Mouse (Mus musculus) midbrain, postnatal 0 days (tissue): ENCODE measurements around the gene Prdx5. TPM values are rescaled to one million over a fixed set of nuclear protein-coding genes. Genes with fewer than 3 reads are reported as not detected.
A peak's percentile ranks its signal among the peaks of the same experiment; 100 is the strongest.

Experiments used
- ATAC-seq: fragments of 200-750 bp; cut with Nextera tagmentation; 2 replicates; pipeline ENCODE4 v1.8.0; 2017; ENCODE audit warnings: moderate number of reproducible peaks, mild to moderate bottlenecking, moderate TSS enrichment, moderate library complexity; ENCODE audit not compliant: low FRiP score
- DNase-seq: peaks from one replicate; pipeline ENCODE4 v3.0.0-alpha.2; 2015; ENCODE audit warnings: low spot score
- H3K27ac ChIP-seq: fragments of 300-500 bp; sonication (generic); 2 replicates; pipeline ENCODE4 v1.5.1; 2014; ENCODE audit warnings: low read depth, mild to moderate bottlenecking, low read length, mixed read lengths
- H3K27me3 ChIP-seq: fragments of 300-500 bp; sonication (generic); 2 replicates; pipeline ENCODE4 v1.6.1; 2014; ENCODE audit warnings: low read length, control low read depth, mixed read lengths; ENCODE audit not compliant: insufficient read depth
- H3K36me3 ChIP-seq: fragments of 300-500 bp; sonication (generic); 2 replicates; pipeline ENCODE4 v1.6.1; 2014; ENCODE audit warnings: low read length, control low read depth, mixed read lengths; ENCODE audit not compliant: insufficient read depth
- H3K4me1 ChIP-seq: fragments of 300-500 bp; sonication (generic); 2 replicates; pipeline ENCODE4 v1.6.1; 2014; ENCODE audit warnings: mild to moderate bottlenecking, control low read depth, antibody characterized with exemption, low read length, mixed read lengths; ENCODE audit not compliant: insufficient read depth
- H3K4me2 ChIP-seq: fragments of 300-500 bp; sonication (generic); 2 replicates; pipeline ENCODE4 v1.6.1; 2014; ENCODE audit warnings: low read depth, mild to moderate bottlenecking, low read length, mixed read lengths; ENCODE audit not compliant: poor library complexity, severe bottlenecking
- H3K4me3 ChIP-seq: fragments of 300-500 bp; sonication (generic); 2 replicates; pipeline ENCODE4 v1.5.1; 2014; ENCODE audit warnings: low read depth, mild to moderate bottlenecking, low read length, moderate library complexity
- H3K9ac ChIP-seq: fragments of 300-500 bp; sonication (generic); replicated peaks from 2 replicates; pipeline ENCODE4 v1.6.1; 2014; ENCODE audit warnings: mild to moderate bottlenecking, low read length, moderate library complexity, mixed read lengths; ENCODE audit not compliant: poor library complexity, severe bottlenecking
- H3K9me3 ChIP-seq: fragments of 300-500 bp; sonication (generic); 2 replicates; pipeline ENCODE4 v1.6.1; 2016; ENCODE audit warnings: low read length, control low read depth
- CTCF ChIP-seq: IDR thresholded peaks from 2 replicates; pipeline ENCODE4 v1.5.1; 2016; ENCODE audit warnings: antibody characterized with exemption, mild to moderate bottlenecking
- WGBS: fragments of 180-500 bp; shearing (Covaris S2); extraction: QIAGEN DNeasy Blood & Tissue Kit; methylation state at CpG from one replicate; pipeline ENCODE4 v1.1.7; 2014; 5-methylcytosine and 5-hydroxymethylcytosine counted together
- polyA plus RNA-seq: library from polyadenylated mRNA; unstranded; fragments of >200 nt; fragmentation: Nextera tagmentation; extraction: Ambion mirVana; gene quantifications from 2 replicates; pipeline ENCODE4 v1.2.1, GENCODE M21; 2015
- total RNA-seq: library from RNA; depleted of rRNA; stranded (reverse); fragments of >200 nt; gene quantifications from 2 replicates; pipeline ENCODE4 v1.2.3, GENCODE M21; 2014

The Prdx5 gene
- total and polyA plus RNA-seq, 2 experiments from 2014 or later: 223 to 491 TPM

- 0 out of 2 replicates have a peak, but pooled peaks cover under 1% of the 10 kb centered on the region for H3K4me1 ChIP-seq
- no peaks in the 10 kb centered on the region for H3K36me3 ChIP-seq
- no peak overlapping the region for H3K4me2 ChIP-seq
- H3K4me3 ChIP-seq: no peak overlapping the region
- H3K9ac ChIP-seq: no peak overlapping the region
- no peak for ATAC-seq
- 8% methylated on average over 9 of the region's 9 CpGs for WGBS
- no peaks in the 10 kb centered on the region for H3K9me3 ChIP-seq
- peaks cover 73% of the 10 kb centered on the region for H3K27me3 ChIP-seq
- no peak overlapping the region for H3K27ac ChIP-seq
- TF ChIP-seq CTCF: no peak
- no peak for DNase-seq
These were observed 18.2 kb upstream of the Prdx5 start for GRCm38 (mm10) chr19:6928080-6928479.

- Histone ChIP-seq H3K4me1 (0 out of 2 replicates have a peak, but pooled peaks cover 5% of the 10 kb centered on the region), H3K4me2 (peak overlapping the region; percentile 41), H3K9me3 (no peaks in the 10 kb centered on the region), H3K36me3 (no peaks in the 10 kb centered on the region), H3K27ac (no peak overlapping the region), H3K4me3 (peak overlapping the region; percentile 6), H3K27me3 (peaks cover 61% of the 10 kb centered on the region), H3K9ac (no peak overlapping the region)
- 13% methylated on average over 26 of the region's 26 CpGs for WGBS
- no peak for TF ChIP-seq CTCF
- no peak for ATAC-seq
- DNase-seq: no peak
These were observed 16.8 kb upstream of the Prdx5 start for GRCm38 (mm10) chr19:6926559-6927255.

GRCm38 (mm10) chr19:6925611-6926329 is 15.9 kb upstream of the Prdx5 start:
- no peak for TF ChIP-seq CTCF
- Histone ChIP-seq H3K9ac (no peak overlapping the region), H3K4me2 (no peak overlapping the region), H3K9me3 (no peaks in the 10 kb centered on the region), H3K4me1 (peaks cover 6% of the 10 kb centered on the region), H3K4me3 (no peak overlapping the region), H3K27ac (no peak overlapping the region), H3K36me3 (no peaks in the 10 kb centered on the region), H3K27me3 (peaks cover 58% of the 10 kb centered on the region)
- DNase-seq (no peak), ATAC-seq (no peak)
- 12% methylated on average over 39 of the region's 40 CpGs for WGBS

- H3K36me3 ChIP-seq: no peaks in the 10 kb centered on the region
- no peak for TF ChIP-seq CTCF
- peaks cover 58% of the 10 kb centered on the region for H3K27me3 ChIP-seq
- no peak within 1 kb of the TSS for H3K4me2 ChIP-seq
- H3K4me3 ChIP-seq: 0 out of 2 replicates have a peak within 1 kb of the TSS, but pooled peaks have one; percentile 3
- H3K9ac ChIP-seq: no peak within 1 kb of the TSS
- no peak within 1 kb of the TSS for H3K27ac ChIP-seq
- DNase-seq (no peak), ATAC-seq (no peak)
- 7% methylated on average over 9 of the region's 9 CpGs for WGBS
- peaks cover 12% of the 10 kb centered on the region for H3K4me1 ChIP-seq
- H3K9me3 ChIP-seq: no peaks in the 10 kb centered on the region
These were observed 15.3 kb upstream of the Prdx5 start, which contains the start of gene Catsperz for GRCm38 (mm10) chr19:6925307-6925573. TSS of gene Catsperz (minus strand) at chr19:6925380.

- Histone ChIP-seq H3K9ac (no peak overlapping the region), H3K27me3 (peaks cover 55% of the 10 kb centered on the region), H3K4me1 (peaks cover 16% of the 10 kb centered on the region), H3K4me2 (no peak overlapping the region), H3K27ac (no peak overlapping the region), H3K4me3 (0 out of 2 replicates have a peak overlapping the region, but pooled peaks have one; percentile 3), H3K36me3 (no peaks in the 10 kb centered on the region), H3K9me3 (no peaks in the 10 kb centered on the region)
- peak; percentile 76 for DNase-seq
- peak; percentile 73 for TF ChIP-seq CTCF
- no peak for ATAC-seq
- WGBS: 5% methylated on average over 39 of the region's 39 CpGs
These were observed 14.8 kb upstream of the Prdx5 start for GRCm38 (mm10) chr19:6924461-6925306.
